Mouse (Mus musculus) olfactory bulb, adult 2 months (tissue): Measurements from ENCODE around the gene Hs6st1.

Experiments used
- CTCF ChIP-seq: fragments of 200-500 bp; IDR thresholded peaks from 2 replicates; pipeline ENCODE4 v1.5.1; 2012; ENCODE audit warnings: low read depth, mild to moderate bottlenecking, low read length, moderate library complexity; ENCODE audit not compliant: insufficient read depth
- POLR2A ChIP-seq: fragments of 200-500 bp; IDR thresholded peaks from 2 replicates; pipeline ENCODE4 v1.6.1; 2012; ENCODE audit warnings: mild to moderate bottlenecking, low read depth, low read length, moderate library complexity; ENCODE audit not compliant: insufficient read depth

DNA sequence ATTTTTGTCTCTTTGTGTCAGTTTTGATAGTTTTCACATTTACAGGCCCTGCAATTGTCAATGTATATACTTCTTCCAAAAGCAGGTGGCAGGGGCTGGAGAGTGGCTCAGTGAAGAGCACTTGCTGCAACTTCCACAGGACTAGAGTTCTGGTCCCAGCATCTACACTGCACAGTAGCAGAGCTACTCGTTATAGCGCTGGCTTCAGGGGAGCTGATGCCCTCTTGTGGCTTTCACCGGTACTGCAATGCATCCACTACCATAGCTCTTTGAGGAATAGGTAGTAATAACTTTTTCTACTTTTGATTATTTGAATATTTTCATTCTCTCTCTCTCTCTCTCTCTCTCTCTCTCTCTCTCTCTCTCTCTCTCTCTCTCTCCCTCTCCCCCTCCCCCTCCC is 66.4 kb downstream of the Hs6st1 start:
- TF ChIP-seq CTCF: no peak
- no peak for TF ChIP-seq POLR2A
